Mouse (Mus musculus) adrenal gland, adult 8-10 months (tissue): Measurements from ENCODE around the gene Ccdc61. TPM values are rescaled to one million over a fixed set of nuclear protein-coding genes. Genes with fewer than 3 reads are reported as not detected.
A peak's percentile ranks its signal among the peaks of the same experiment; 100 is the strongest.

ENCODE experiments used
- DNase-seq: peaks from one replicate; pipeline ENCODE4 v3.0.0; 2022
- total RNA-seq, 4 experiments: library from RNA; stranded (reverse); gene quantifications; 2 replicates each; pipeline ENCODE4 v1.2.4; 2022

The Ccdc61 gene
- total RNA-seq, result 10 to 100 TPM; 12.6 to 18.4 (median 14.0) TPM

GRCm38 (mm10) chr7:18910241-18910831, at the start of gene Ccdc61:
Gene Ccdc61 (minus strand): TSS chr7:18910415.
- peak; percentile 97 for DNase-seq

GRCm38 (mm10) chr7:18959446-18959845, 49.2 kb upstream of the Ccdc61 start:
- DNase-seq, result peak; percentile 44

- DNase-seq, result peak; percentile 26
These were observed 48.2 kb upstream of the Ccdc61 start for GRCm38 (mm10) chr7:18958384-18958766.

GRCm38 (mm10) chr7:18957569-18958383, 47.6 kb upstream of the Ccdc61 start:
- peak; percentile 53 for DNase-seq

- DNase-seq, result peak; percentile 21
These were observed 41.2 kb upstream of the Ccdc61 start for GRCm38 (mm10) chr7:18951397-18951796.

GRCm38 (mm10) chr7:18950523-18951315, 40.5 kb upstream of the Ccdc61 start:
- no peak for DNase-seq

GRCm38 (mm10) chr7:18949781-18950522, 39.7 kb upstream of the Ccdc61 start:
- DNase-seq, result no peak

GRCm38 (mm10) chr7:18948151-18948550, 37.9 kb upstream of the Ccdc61 start:
- DNase-seq, result peak; percentile 50

GRCm38 (mm10) chr7:18942815-18943214, 32.6 kb upstream of the Ccdc61 start:
- DNase-seq, result no peak

- no peak for DNase-seq
These were observed 32.2 kb upstream of the Ccdc61 start for GRCm38 (mm10) chr7:18942376-18942775.

- DNase-seq, result peak; percentile 21
These were observed 17.5 kb upstream of the Ccdc61 start for GRCm38 (mm10) chr7:18927759-18928158.

GRCm38 (mm10) chr7:18926911-18927310, 16.7 kb upstream of the Ccdc61 start:
- DNase-seq, result no peak

GRCm38 (mm10) chr7:18926041-18926790, 16.0 kb upstream of the Ccdc61 start:
- DNase-seq, result peak; percentile 39

GRCm38 (mm10) chr7:18925162-18925938, 15.1 kb upstream of the Ccdc61 start, which contains the start of gene Nova2:
Gene Nova2 (plus strand): TSS chr7:18925888.
- DNase-seq, result peak; percentile 89

GRCm38 (mm10) chr7:18924321-18924720, 14.1 kb upstream of the Ccdc61 start:
- no peak for DNase-seq

GRCm38 (mm10) chr7:18923711-18924191, 13.5 kb upstream of the Ccdc61 start:
- DNase-seq, result no peak

GRCm38 (mm10) chr7:18923267-18923666, 13.1 kb upstream of the Ccdc61 start:
- DNase-seq, result no peak

- no peak for DNase-seq
These were observed 12.6 kb upstream of the Ccdc61 start for GRCm38 (mm10) chr7:18922807-18923206.

GRCm38 (mm10) chr7:18921069-18921468, 10.9 kb upstream of the Ccdc61 start:
- DNase-seq, result peak; percentile 63

GRCm38 (mm10) chr7:18917931-18918330, 7.7 kb upstream of the Ccdc61 start:
- no peak for DNase-seq

- DNase-seq, result no peak
These were observed 6.0 kb upstream of the Ccdc61 start for GRCm38 (mm10) chr7:18916254-18916653.
